Mouse (Mus musculus) MN1 (cell line): Measurements from ENCODE around the gene Mark1.

ENCODE experiments used
- DNase-seq: peaks from one replicate; pipeline ENCODE4 v3.0.0-alpha.2; 2016; ENCODE audit warnings: low spot score

The Mark1 gene

GRCm38 (mm10) chr1:184999071-184999750 lies at the start of gene Mark1:
Gene Mark1, minus strand, starts transcription at chr1:184999570.
- no peak for DNase-seq

- no peak for DNase-seq
Observed at GRCm38 (mm10) chr1:185047516-185048247, 48.3 kb upstream of the Mark1 start.

DNA sequence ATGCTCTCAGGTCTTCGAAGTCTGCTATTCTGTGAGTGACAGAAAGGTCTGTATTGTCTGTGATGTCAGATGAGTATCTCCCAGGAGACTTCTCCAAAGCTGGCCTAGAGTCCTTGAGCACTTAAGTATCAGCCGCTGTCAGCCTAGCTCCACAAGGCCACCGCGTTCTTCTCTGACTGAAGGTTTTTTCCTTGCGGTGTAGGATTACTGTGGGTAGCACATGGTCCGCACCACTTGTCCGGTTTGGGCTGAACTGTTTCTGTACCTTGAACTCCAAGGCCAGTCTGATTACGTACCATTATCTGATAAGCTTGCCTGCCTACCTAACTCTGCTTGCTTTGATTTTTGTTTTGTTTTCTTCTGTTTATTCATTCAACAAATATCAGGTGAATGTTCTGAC lies 47.1 kb upstream of the Mark1 start:
- DNase-seq, result no peak

- no peak for DNase-seq
Observed at GRCm38 (mm10) chr1:185038183-185038686, 38.9 kb upstream of the Mark1 start.

DNA sequence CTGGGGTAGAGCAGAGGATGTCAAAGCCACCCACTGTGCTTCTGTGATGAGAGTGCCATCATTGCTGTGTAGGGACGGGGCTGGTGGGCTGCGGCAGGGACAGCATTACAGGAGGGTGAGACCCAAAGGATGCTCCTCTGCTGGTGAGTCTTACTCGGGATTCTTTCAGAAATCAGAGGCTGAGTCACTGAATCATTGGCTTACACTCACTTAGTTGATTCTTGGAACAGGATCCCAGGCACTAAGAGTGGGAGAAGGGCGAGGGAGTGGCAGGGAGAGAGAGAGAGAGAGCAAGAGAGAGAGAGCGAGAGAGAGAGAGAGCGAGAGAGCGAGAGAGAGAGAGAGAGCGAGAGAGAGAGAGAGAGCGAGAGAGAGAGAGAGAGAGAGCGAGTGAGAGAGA lies 31.2 kb upstream of the Mark1 start:
- no peak for DNase-seq

DNA sequence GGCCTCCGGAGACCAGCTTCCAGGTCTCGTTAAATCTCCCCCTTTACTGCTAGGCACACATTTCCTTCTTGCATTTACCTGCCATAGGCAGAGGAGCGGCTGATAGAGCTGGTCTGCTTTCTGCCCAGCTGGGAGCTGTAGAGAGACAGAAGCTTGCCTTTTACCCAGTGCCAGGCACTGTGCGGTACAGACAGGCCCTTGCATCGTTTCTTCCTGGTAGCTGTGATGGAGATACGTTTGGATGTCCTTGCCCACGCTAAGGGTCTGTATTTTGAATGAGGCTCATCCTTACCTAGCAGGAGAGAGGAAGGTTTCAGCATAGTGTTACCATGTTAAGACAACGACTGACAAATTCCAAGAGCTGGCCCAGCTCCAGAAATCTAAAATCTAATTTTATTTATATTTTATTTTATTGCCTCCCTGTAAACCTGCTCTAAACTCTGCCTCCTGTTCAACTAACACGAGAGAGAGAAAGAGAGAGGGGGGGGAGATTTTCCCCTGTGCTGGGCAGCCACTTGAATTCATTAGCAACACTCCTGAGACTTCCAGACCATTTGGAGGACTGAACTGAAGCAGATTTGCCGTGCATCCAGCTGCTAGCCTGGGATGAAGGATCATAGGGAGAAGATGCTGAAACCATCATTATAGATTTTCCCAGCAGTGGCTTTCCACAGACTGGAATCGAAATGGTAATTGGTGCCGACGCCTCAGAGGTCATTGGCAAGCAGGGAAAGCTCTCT lies 21.2 kb upstream of the Mark1 start:
- no peak for DNase-seq

DNA sequence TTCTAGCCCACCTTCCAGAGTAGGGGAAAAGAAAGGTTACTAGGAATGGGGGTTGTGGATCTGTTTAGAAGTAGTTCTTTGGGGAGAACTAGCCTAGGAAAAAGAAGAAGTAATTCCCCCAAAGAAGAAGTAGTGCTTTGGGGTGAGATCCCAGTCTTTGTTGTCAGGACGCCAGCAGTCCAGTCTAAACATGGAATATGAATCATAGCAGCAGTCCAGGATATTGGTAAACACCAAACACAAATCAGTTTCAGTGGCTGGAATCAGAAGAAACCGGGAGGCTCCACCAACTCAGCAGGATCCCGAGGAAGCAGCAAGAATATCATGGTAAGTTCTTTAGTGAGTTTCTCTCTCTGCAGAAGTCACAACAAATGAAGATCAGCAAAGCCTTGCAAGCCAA lies 13.2 kb upstream of the Mark1 start:
- DNase-seq, result no peak

GRCm38 (mm10) chr1:185007066-185007465 lies 7.7 kb upstream of the Mark1 start:
- no peak for DNase-seq

DNA sequence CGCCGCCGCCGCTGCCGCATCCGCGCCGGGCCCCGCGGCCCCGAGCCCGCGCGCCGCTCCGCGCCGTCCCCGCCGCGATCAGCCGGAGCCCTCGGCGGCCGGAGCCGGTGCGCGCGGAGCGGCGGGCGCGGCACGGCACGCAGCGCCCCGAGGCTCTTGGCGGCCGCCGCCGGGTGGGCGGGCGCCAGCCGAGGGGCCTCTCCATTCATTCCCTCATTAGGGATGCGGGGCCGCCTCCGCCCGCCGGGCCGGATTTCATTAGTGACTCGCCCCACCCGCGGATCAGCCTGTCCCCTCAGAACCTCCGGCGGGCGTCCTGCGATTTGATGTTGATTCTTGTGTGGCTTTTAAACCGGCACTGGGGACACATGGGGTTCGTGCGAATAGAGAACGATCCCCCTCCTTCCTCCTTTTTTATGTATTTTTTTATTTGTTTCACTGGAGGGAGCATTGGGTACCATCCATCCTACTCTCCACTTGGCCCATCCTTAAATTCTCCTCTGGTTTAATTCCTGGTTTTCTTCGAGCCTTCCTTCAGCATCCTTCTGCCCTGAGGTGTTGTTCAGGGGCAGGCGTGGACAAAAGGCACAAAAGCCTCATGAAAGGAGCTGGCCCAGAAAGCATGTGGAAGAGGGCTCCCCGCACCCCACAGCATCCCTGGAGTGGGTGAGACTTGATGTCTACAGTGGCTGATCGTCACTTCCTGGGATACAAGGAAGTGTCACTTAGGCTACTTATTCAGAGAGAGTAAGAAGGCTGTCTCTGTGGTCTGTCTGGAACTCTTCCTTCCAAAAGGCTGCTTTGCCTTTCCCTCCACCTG lies 620 bp upstream of the Mark1 start:
- no peak for DNase-seq

- DNase-seq, result no peak
Observed at GRCm38 (mm10) chr1:184998631-184999030, 739 bp downstream of the Mark1 start.

- DNase-seq, result no peak
Observed at GRCm38 (mm10) chr1:184998161-184998560, 1.2 kb downstream of the Mark1 start.

DNA sequence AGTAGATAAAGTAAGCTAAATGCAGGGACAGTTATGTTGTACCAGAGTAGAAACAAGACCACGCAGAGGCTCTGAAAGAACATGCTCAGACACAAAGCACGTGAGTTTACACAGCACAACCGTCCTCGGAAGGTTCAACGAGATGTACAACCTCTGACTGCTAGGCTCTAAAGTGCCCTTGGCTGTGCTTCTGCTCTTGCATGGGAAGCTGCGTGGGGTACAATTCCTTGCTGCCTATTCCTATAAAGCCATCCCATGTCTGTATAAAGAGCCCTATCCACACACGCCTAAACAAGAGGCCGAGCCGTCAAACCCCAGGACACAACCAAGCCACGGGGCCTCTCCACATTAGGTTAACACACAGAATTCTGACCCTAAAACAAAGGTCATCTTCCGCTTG lies 1.9 kb downstream of the Mark1 start:
- no peak for DNase-seq

- DNase-seq, result no peak
Observed at GRCm38 (mm10) chr1:184995335-184995734, 4.0 kb downstream of the Mark1 start.

DNA sequence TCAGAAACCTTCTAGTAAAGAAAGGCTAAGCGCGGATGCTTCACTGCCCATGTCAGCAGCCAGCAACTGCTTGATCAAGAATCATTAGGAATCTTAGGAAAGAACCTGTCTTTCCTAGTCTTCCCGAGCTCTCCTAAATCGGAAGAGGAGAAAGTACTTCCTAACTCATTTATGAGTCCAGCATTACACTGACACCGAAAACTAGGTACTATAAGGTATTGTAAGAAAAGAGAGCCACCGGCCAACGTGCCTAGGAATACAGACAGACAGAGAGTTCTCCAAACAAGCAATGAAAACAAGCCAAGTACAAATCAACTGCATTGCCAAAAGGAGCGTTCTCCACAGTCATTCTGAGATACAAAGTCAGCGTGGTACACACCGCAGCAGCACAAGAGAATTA lies 8.2 kb downstream of the Mark1 start:
- DNase-seq, result no peak

DNA sequence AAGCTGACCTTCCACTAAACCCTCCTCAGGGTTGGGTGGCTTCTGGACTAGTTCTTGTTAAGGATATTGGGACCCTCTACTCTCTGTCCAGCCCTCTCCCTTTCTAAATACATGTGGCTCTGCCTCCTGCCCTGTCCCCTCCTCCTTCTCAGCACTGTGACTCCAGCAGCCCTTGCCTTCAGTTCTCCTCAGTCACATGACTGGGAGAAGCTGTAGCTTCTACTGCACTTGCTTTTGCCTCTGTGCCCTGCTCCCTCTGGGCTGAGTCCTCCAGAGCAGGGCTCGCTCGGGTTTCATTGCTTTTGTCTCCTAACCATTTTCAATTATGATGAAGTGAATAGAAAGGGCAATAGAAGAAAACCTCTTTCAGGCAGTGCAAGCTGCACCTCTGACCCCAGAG lies 12.6 kb downstream of the Mark1 start:
- DNase-seq, result no peak

GRCm38 (mm10) chr1:184984723-184985122 lies 14.6 kb downstream of the Mark1 start:
- no peak for DNase-seq

DNA sequence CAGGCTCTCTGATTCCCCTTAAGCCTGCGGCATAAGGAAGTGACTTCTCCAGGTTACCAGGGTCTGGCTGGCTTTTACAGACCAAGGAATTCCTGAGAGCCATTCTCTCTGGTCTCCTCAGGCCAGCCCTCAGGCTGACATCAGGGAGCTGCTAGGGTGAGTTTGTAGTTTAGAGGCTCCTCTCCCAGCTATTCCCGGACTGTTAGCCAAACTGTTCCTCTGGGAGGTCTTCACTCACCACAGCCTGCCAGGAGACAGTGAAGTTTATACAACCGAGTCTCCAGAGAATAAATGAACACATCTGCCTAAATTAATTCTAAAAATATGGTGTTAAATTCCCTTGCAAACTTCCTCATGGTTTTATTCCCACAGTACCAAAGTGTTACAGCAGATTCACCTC lies 15.6 kb downstream of the Mark1 start:
- no peak for DNase-seq

GRCm38 (mm10) chr1:184972214-184972776 lies 27.1 kb downstream of the Mark1 start:
- DNase-seq, result no peak

GRCm38 (mm10) chr1:184969374-184969773 lies 30.0 kb downstream of the Mark1 start:
- no peak for DNase-seq

DNA sequence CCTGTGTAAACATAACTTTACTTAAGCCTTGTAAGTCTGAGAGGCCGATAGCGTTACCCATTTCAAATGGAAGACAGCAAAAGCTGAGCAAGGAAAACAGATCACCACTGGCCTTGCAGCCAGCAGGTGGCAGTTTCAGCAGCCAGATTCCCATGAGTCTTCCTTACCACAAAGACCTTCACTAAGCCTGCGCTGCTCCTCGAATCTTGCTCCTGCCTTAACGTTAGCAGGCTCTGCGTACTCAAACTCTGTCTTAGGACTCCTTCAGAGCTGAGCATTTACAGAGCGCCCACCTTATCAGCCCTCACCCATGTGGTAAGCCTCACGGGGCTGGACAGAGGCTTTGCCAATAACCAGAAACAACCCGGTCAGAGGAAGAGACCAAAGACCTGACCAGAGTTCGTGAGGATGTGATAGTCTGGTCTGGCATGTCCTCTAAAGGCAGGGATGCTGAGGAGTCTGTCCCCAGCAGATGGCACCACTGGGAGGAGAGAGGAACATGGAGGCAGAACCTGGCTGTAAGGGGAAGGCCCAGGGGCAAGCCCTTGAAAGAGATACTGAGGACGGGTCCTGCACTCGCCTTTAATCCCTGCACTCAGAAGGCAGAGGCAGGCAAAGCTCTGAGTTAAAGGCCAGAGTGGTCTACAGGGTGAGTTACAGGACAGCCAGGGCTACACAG lies 33.5 kb downstream of the Mark1 start:
- DNase-seq, result no peak

- no peak for DNase-seq
Observed at GRCm38 (mm10) chr1:184963121-184963693, 36.2 kb downstream of the Mark1 start.
